Mouse (Mus musculus) ES-E14 (cell line): ENCODE data around the gene Ccdc30.

Source experiments
- CHD2 ChIP-seq: IDR thresholded peaks from 2 replicates; pipeline ENCODE4 v1.6.1; 2014; ENCODE audit warnings: mild to moderate bottlenecking, low read depth, low read length, inconsistent platforms
- ZC3H11A ChIP-seq: IDR thresholded peaks from 2 replicates; pipeline ENCODE4 v1.6.1; 2012; ENCODE audit warnings: low read depth, mild to moderate bottlenecking, inconsistent platforms, low read length, borderline replicate concordance

GRCm38 (mm10) chr4:119300761-119301160 is 114.6 kb downstream of the Ccdc30 start:
- TF ChIP-seq ZC3H11A (no peak), CHD2 (no peak)
